Mouse (Mus musculus) cortical plate, adult 2 months (tissue): ENCODE measurements around the gene Shisa6.

Experiments used
- CTCF ChIP-seq: fragments of 200-500 bp; IDR thresholded peaks from 2 replicates; pipeline ENCODE4 v1.5.1; 2011; ENCODE audit warnings: mild to moderate bottlenecking, control low read depth, low read length; ENCODE audit not compliant: insufficient read depth; ENCODE audit errors: extremely low read depth
- POLR2A ChIP-seq: fragments of 200-500 bp; IDR thresholded peaks from 2 replicates; pipeline ENCODE4 v1.6.1; 2011; ENCODE audit warnings: mild to moderate bottlenecking, low read length, control low read depth; ENCODE audit not compliant: insufficient read depth; ENCODE audit errors: extremely low read depth

GRCm38 (mm10) chr11:66359811-66360210 lies 166.0 kb downstream of the Shisa6 start:
- TF ChIP-seq CTCF = no peak
- TF ChIP-seq POLR2A = no peak
